Mouse (Mus musculus) CH12.LX (cell line): ENCODE results near the gene Pmp22. TPM values are rescaled to one million over a fixed set of nuclear protein-coding genes. Genes with fewer than 3 reads are reported as not detected.

Experiments used
- DNase-seq: peaks from one replicate; pipeline ENCODE4 v3.0.0-alpha.2; 2013; ENCODE audit errors: extremely low read depth
- H3K27ac ChIP-seq: 2 replicates; pipeline ENCODE4 v1.5.1; 2012; ENCODE audit warnings: low read depth, mild to moderate bottlenecking, control low read depth, moderate library complexity; ENCODE audit not compliant: insufficient read depth
- H3K27me3 ChIP-seq: replicated peaks from 2 replicates; pipeline ENCODE3; 2012; ENCODE audit warnings: inconsistent platforms
- H3K36me3 ChIP-seq, 2 experiments: replicated peaks in 1 of 2; 2 replicates each; pipeline versions ENCODE3 to v1.6.1; 2012; ENCODE audit warnings: inconsistent platforms in 1 of 2, low read length in 1 of 2, mild to moderate bottlenecking in 1 of 2, mixed read lengths in 1 of 2, moderate library complexity in 1 of 2; ENCODE audit not compliant: control insufficient read depth in 1 of 2, insufficient read depth in 1 of 2
- H3K4me1 ChIP-seq, 2 experiments: 2 replicates each; pipeline ENCODE4 v1.6.1; 2012; ENCODE audit warnings: inconsistent platforms in 1 of 2, moderate library complexity in 1 of 2; ENCODE audit not compliant: insufficient read depth in 2 of 2, control insufficient read depth in 1 of 2
- H3K4me2 ChIP-seq: 2 replicates; pipeline ENCODE4 v1.6.1; 2012; ENCODE audit warnings: low read depth, mild to moderate bottlenecking, control low read depth; ENCODE audit not compliant: poor library complexity, insufficient read depth, severe bottlenecking
- H3K4me3 ChIP-seq, 3 experiments: fragments of 150-350 bp in 1 of 3; sonication (generic) in 1 of 3; replicated peaks in 1 of 3; 2 replicates each; pipeline versions ENCODE3 to v1.5.1; 2011 to 2012; ENCODE audit warnings: low read depth in 2 of 3, low read length in 2 of 3, mild to moderate bottlenecking in 2 of 3, moderate library complexity in 2 of 3, control low read depth in 1 of 3, improper control_type of control experiment in 1 of 3, inconsistent platforms in 1 of 3, mixed read lengths in 1 of 3; ENCODE audit not compliant: poor library complexity in 1 of 3
- H3K79me2 ChIP-seq: replicated peaks from 2 replicates; pipeline ENCODE4 v1.6.1; 2012; ENCODE audit warnings: mild to moderate bottlenecking, moderate library complexity; ENCODE audit not compliant: control insufficient read depth, poor library complexity, insufficient read depth, severe bottlenecking; ENCODE audit errors: extremely low read depth
- H3K9ac ChIP-seq: 2 replicates; pipeline ENCODE4 v1.6.1; 2012; ENCODE audit warnings: low read depth, mild to moderate bottlenecking, control low read depth, moderate library complexity; ENCODE audit not compliant: insufficient read depth
- H3K9me3 ChIP-seq: replicated peaks from 2 replicates; pipeline ENCODE3; 2012; ENCODE audit warnings: low read length, inconsistent platforms, mixed read lengths
- BHLHE40 ChIP-seq: IDR thresholded peaks from 2 replicates; pipeline ENCODE4 v1.6.1; 2011; ENCODE audit warnings: mild to moderate bottlenecking, low read depth, low read length, improper control_type of control experiment
- E2F4 ChIP-seq: IDR thresholded peaks from 2 replicates; pipeline ENCODE4 v1.6.1; 2011; ENCODE audit warnings: low read depth, low read length, improper control_type of control experiment; ENCODE audit not compliant: insufficient replicate concordance
- ETS1 ChIP-seq: conservative IDR thresholded peaks from 2 replicates; pipeline ENCODE4 v1.6.1; 2012; ENCODE audit warnings: low read depth, mild to moderate bottlenecking, inconsistent platforms, low read length, improper control_type of control experiment, moderate library complexity
- HCFC1 ChIP-seq: IDR thresholded peaks from 2 replicates; pipeline ENCODE4 v1.6.1; 2012; ENCODE audit warnings: low read depth, mild to moderate bottlenecking, inconsistent platforms, low read length, improper control_type of control experiment
- IRF4 ChIP-seq: IDR thresholded peaks from 2 replicates; pipeline ENCODE4 v1.6.1; 2014; ENCODE audit warnings: low read depth, mild to moderate bottlenecking, inconsistent platforms, low read length, improper control_type of control experiment
- JUN ChIP-seq: IDR thresholded peaks from 2 replicates; pipeline ENCODE4 v1.6.1; 2011; ENCODE audit warnings: low read depth, mild to moderate bottlenecking, low read length, improper control_type of control experiment, moderate library complexity; ENCODE audit not compliant: insufficient read depth
- JUND ChIP-seq: conservative IDR thresholded peaks from 2 replicates; pipeline ENCODE4 v1.6.1; 2011; ENCODE audit warnings: low read depth, low read length, improper control_type of control experiment
- KAT2A ChIP-seq: IDR thresholded peaks from 2 replicates; pipeline ENCODE4 v1.6.1; 2012; ENCODE audit warnings: low read length, improper control_type of control experiment, inconsistent platforms; ENCODE audit not compliant: insufficient replicate concordance
- MAFK ChIP-seq: IDR thresholded peaks from 2 replicates; pipeline ENCODE4 v1.6.1; 2011; ENCODE audit warnings: low read length, improper control_type of control experiment; ENCODE audit not compliant: insufficient replicate concordance
- MAX ChIP-seq: IDR thresholded peaks from 2 replicates; pipeline ENCODE4 v1.6.1; 2011; ENCODE audit warnings: low read length, improper control_type of control experiment
- MAZ ChIP-seq: IDR thresholded peaks from 2 replicates; pipeline ENCODE4 v1.6.1; 2012; ENCODE audit warnings: low read depth, mild to moderate bottlenecking, inconsistent platforms, low read length, improper control_type of control experiment, moderate library complexity
- MEF2A ChIP-seq: IDR thresholded peaks from 2 replicates; pipeline ENCODE4 v1.6.1; 2014; ENCODE audit warnings: low read depth, mild to moderate bottlenecking, inconsistent platforms, low read length, improper control_type of control experiment, borderline replicate concordance
- MYC ChIP-seq: IDR thresholded peaks from 2 replicates; pipeline ENCODE4 v1.6.1; 2011; ENCODE audit warnings: low read depth, mild to moderate bottlenecking, improper control_type of control experiment, low read length
- NRF1 ChIP-seq: IDR thresholded peaks from 2 replicates; pipeline ENCODE4 v1.6.1; 2014; ENCODE audit warnings: low read depth, mild to moderate bottlenecking, inconsistent platforms, low read length, improper control_type of control experiment, moderate library complexity
- POLR2A ChIP-seq: IDR thresholded peaks from 2 replicates; pipeline ENCODE4 v1.6.1; 2011; ENCODE audit warnings: low read depth, mild to moderate bottlenecking, improper control_type of control experiment, low read length
- RAD21 ChIP-seq: IDR thresholded peaks from 2 replicates; pipeline ENCODE4 v1.6.1; 2011; ENCODE audit warnings: low read depth, mild to moderate bottlenecking, low read length, improper control_type of control experiment, moderate library complexity
- SMC3 ChIP-seq: IDR thresholded peaks from 2 replicates; pipeline ENCODE4 v1.6.1; 2011; ENCODE audit warnings: low read depth, low read length, improper control_type of control experiment
- TBP ChIP-seq: conservative IDR thresholded peaks from 2 replicates; pipeline ENCODE4 v1.6.1; 2011; ENCODE audit warnings: low read depth, low read length, improper control_type of control experiment
- TCF12 ChIP-seq: IDR thresholded peaks from 2 replicates; pipeline ENCODE4 v1.6.1; 2014; ENCODE audit warnings: low read depth, mild to moderate bottlenecking, inconsistent platforms, low read length, improper control_type of control experiment
- USF2 ChIP-seq: conservative IDR thresholded peaks from 2 replicates; pipeline ENCODE4 v1.6.1; 2011; ENCODE audit warnings: low read depth, low read length, improper control_type of control experiment
- ZMIZ1 ChIP-seq: IDR thresholded peaks from 2 replicates; pipeline ENCODE4 v1.6.1; 2012; ENCODE audit warnings: low read depth, mild to moderate bottlenecking, inconsistent platforms, low read length, improper control_type of control experiment
- dilution Hi-C: fragments of 300-500 bp; cut with MboI; formaldehyde crosslinking; loops from 2 replicates; pipeline ENCODE4 v1.14.3; 2020; ENCODE audit warnings: low sequenced_read_pairs; ENCODE audit not compliant: extremely low pct_unique_long_range_greater_than_20kb, extremely low pct_ligation_motif_present
- in situ Hi-C: fragments of 300-500 bp; cut with MboI; formaldehyde crosslinking; loops from 3 replicates; pipeline ENCODE4 v1.14.3; 2019; ENCODE audit warnings: low sequenced_read_pairs, low pct_ligation_motif_present, low pct_unique_long_range_greater_than_20kb, mixed read lengths
- polyA plus RNA-seq: library from polyadenylated mRNA; unstranded; fragments of >175 nt; gene quantifications from 2 replicates; pipeline ENCODE4 v1.2.1, GENCODE M21; 2012; ENCODE audit warnings: low read depth; ENCODE audit not compliant: insufficient read length
- total RNA-seq, 2 experiments: library from RNA; depleted of rRNA; stranded (reverse); fragments of 300-350 nt in 1 of 2; fragments of >200 nt in 1 of 2; gene quantifications; 2 replicates each; pipeline ENCODE4 v1.2.3; 2012 to 2014

Pmp22 gene
- total and polyA plus RNA-seq, 3 experiments, result not detected

DNA sequence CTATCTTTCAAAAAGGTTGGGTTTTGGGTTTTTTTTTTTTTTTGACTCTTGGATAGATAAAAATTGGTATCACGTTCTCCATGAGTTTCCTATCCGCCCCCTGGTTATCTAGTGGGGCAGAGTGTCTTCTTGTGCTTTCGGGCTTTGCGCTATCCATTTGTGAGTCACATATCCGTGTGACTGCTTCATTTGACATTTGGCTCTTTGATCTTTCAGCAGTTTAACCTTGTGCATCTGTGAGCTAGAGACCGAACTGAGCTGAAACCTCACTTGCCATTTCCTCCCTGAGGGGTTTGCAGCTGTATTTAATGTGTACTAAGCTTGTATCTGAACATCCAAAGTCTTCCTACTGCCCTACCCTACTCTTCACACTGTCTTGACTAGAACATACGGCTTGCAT lies 17.8 kb downstream of the Pmp22 start:
- Histone ChIP-seq H3K79me2 (no peaks in the 10 kb centered on the region), H3K36me3 (no peaks in the 10 kb centered on the region), H3K27ac (no peak overlapping the region), H3K4me1 (peaks cover 4 to 12% of the 10 kb centered on the region in 2 experiments; a peak in 3 of 4 replicates), H3K27me3 (no peaks in the 10 kb centered on the region), H3K9ac (no peak overlapping the region), H3K4me3 (no peak overlapping the region), H3K4me2 (no peak overlapping the region), H3K9me3 (no peaks in the 10 kb centered on the region)
- dilution Hi-C loops, result no loop called here
- no peak for TF ChIP-seq KAT2A
- no peak for TF ChIP-seq ETS1
- TF ChIP-seq MYC, result no peak
- TF ChIP-seq RAD21, result no peak
- no peak for TF ChIP-seq TBP
- TF ChIP-seq HCFC1, result no peak
- no peak for TF ChIP-seq POLR2A
- no peak for TF ChIP-seq MAFK
- TF ChIP-seq IRF4, result no peak
- no peak for TF ChIP-seq JUND
- DNase-seq, result no peak
- in situ Hi-C loops, result no loop called here

- Histone ChIP-seq H3K9ac (no peak overlapping the region), H3K27me3 (no peaks in the 10 kb centered on the region), H3K27ac (no peak overlapping the region), H3K4me2 (no peak overlapping the region), H3K4me3 (no peak overlapping the region), H3K36me3 (no peaks in the 10 kb centered on the region), H3K79me2 (no peaks in the 10 kb centered on the region), H3K9me3 (no peaks in the 10 kb centered on the region), H3K4me1 (peaks cover 6 to 27% of the 10 kb centered on the region in 2 experiments; a peak in 3 of 4 replicates)
- in situ Hi-C loops (no loop called here), dilution Hi-C loops (no loop called here)
- TF ChIP-seq KAT2A (no peak), HCFC1 (no peak), MAX (no peak), MEF2A (no peak), MAZ (no peak), TCF12 (no peak), E2F4 (no peak), USF2 (no peak), NRF1 (no peak), BHLHE40 (no peak), JUN (no peak), ZMIZ1 (no peak), SMC3 (no peak)
- DNase-seq, result no peak
These were observed 19.5 kb downstream of the Pmp22 start for GRCm38 (mm10) chr11:63148276-63148675.
